Comparison of ENCODE assay signal across 8 mouse cellular contexts in the genomic region with DNA sequence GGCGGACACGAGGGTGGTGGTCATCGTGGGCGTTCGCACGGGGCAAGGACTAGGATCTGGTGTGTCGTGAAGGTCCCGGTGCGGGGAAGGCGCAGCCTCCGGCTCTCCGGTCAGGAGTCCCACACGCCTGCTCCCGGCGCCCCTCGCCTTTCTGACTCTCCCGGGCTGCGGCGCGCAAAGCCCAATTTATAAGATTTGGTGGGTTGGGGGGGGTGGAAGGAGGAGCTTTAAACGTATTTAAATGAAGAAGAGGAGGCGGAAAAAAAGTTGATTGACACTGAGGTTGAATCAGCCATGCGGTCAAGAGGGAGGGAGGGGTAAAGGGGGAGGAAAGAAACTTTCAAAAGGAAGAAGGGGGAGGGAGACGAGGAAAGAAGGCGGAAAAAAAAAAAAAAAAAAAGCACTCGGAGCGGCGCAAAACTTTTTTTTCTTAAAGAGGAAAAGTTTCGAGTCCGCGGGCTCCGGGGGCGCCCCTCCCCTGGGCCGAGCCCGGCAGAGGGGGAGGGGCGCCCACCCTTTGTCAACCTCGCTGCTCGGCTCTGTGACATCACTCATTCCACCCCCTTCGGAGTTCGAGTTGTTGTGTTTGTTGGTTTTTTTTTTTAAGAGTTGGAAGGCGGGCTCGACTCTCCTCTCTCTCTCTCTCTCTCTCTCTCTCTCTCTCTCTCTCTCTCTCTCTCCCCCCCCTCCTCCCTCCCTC. TPM values are rescaled to one million over a fixed set of nuclear protein-coding genes. Genes with fewer than 3 reads are reported as not detected.
A peak's percentile ranks its signal among the peaks of the same experiment; 100 is the strongest.
DNase-seq lines count a peak whose midpoint lies in the region; ATAC-seq and TF ChIP-seq lines count a peak whose summit lies in the region.

A gene (minus strand): TSS at position 162 of the 700 bp plus-strand sequence.

- H3K4me3 ChIP-seq in forebrain, postnatal 0 days (ENCODE audit: low read depth, low read length) = peak within 1 kb of the TSS; percentile 83

- H3K9ac ChIP-seq in forebrain, postnatal 0 days = peak within 1 kb of the TSS; percentile 58

- H3K4me2 ChIP-seq in forebrain, postnatal 0 days (ENCODE audit: low read depth) = peak within 1 kb of the TSS; percentile 98

- H3K9me3 ChIP-seq in forebrain, postnatal 0 days (ENCODE audit: low read length) = no peaks in the 10 kb centered on the region

- ATAC-seq in forebrain, postnatal 0 days = peak; percentile 14; the same call in 1 of the 2 replicates
- ATAC-seq in hematopoietic stem cell, adult 5-6 weeks (replicated peaks in 1 of 2; ENCODE audit: insufficient read depth in 1 of 2, low FRiP score in 2 of 2, low TSS enrichment in 1 of 2, low read depth in 1 of 2, poor library complexity in 2 of 2, severe bottlenecking in 2 of 2) = peak; percentile 38 to 41

- WGBS in forebrain, postnatal 0 days = 2% methylated on average over 40 of the region's 42 CpGs

- peaks cover 5% of the 10 kb centered on the region; the same call in 1 of the 2 replicates for H3K4me1 ChIP-seq in forebrain, postnatal 0 days (ENCODE audit: insufficient read depth)

- DNase-seq in ES-CJ7 (ENCODE audit: low read depth, low spot score) = peak; percentile 98
- DNase-seq in brain, embryonic 18.5 days (ENCODE audit: low read depth, low spot score) = peak; percentile 63
- DNase-seq in forebrain, postnatal 0 days = peak; percentile 78
- peak; percentile 79 for DNase-seq in layer of hippocampus, adult 9-11 months
- DNase-seq in lung, postnatal 14 days = peak; percentile 97
- DNase-seq in retina, embryonic 14.5 days (ENCODE audit: low spot score) = peak; percentile 95
- DNase-seq in urinary bladder, adult 18-20 months (ENCODE audit: low spot score in 2 of 2) = peak; percentile 93 to 95

- no peaks in the 10 kb centered on the region for H3K36me3 ChIP-seq in forebrain, postnatal 0 days (ENCODE audit: insufficient read depth)

- TF ChIP-seq CTCF in forebrain, postnatal 0 days (IDR thresholded peaks at IDR 0.05; ENCODE audit: low read depth) = no peak

- peak within 1 kb of the TSS; percentile 89 for H3K27ac ChIP-seq in forebrain, postnatal 0 days (ENCODE audit: low read depth, low read length)

- H3K27me3 ChIP-seq in forebrain, postnatal 0 days (ENCODE audit: insufficient read depth, low read length) = peaks cover 17% of the 10 kb centered on the region

RNA-seq across cellular contexts. Expression of the gene that starts here (rescaled TPM):
- 15.3 and 24.1 TPM in 2 replicates for total RNA-seq in forebrain, postnatal 0 days (2014; rRNA removed)
- 37.0 and 43.8 TPM in 2 replicates for polyA plus RNA-seq in forebrain, postnatal 0 days (2015; fragmentation: Nextera tagmentation; extraction: Ambion mirVana)
- total RNA-seq in hematopoietic stem cell, adult 5-6 weeks (2017) = 17.7 and 19.0 TPM in 2 replicates

Comparison
In these comparisons a context has a peak if more than half of its experiments do, and no peak if none do; other contexts are left out.
1. Peak in every context shown above with its lines: DNase-seq, ATAC-seq, H3K4me3 ChIP-seq and H3K27ac ChIP-seq.